Mouse (Mus musculus) liver, embryonic 11.5 days (tissue): Measurements from ENCODE around the gene Olfr1412. TPM values are rescaled to one million over a fixed set of nuclear protein-coding genes. Genes with fewer than 3 reads are reported as not detected.

Experiments
- ATAC-seq: fragments of 200-750 bp; cut with Nextera tagmentation; replicated peaks from 2 replicates; pipeline ENCODE4 v1.8.0; 2017; ENCODE audit warnings: moderate number of reproducible peaks, mild to moderate bottlenecking, moderate TSS enrichment, moderate library complexity; ENCODE audit not compliant: low FRiP score
- DNase-seq: peaks from one replicate; pipeline ENCODE4 v3.0.0-alpha.2; 2017; ENCODE audit warnings: low spot score
- H3K27ac ChIP-seq: fragments of 300-500 bp; sonication (generic); 2 replicates; pipeline ENCODE4 v1.5.1; 2014; ENCODE audit warnings: mild to moderate bottlenecking, low read depth, low read length, control low read depth
- H3K27me3 ChIP-seq: fragments of 300-500 bp; sonication (generic); replicated peaks from 2 replicates; pipeline ENCODE4 v1.6.1; 2014; ENCODE audit warnings: low read length, mixed read lengths; ENCODE audit not compliant: control insufficient read depth, insufficient read depth
- H3K36me3 ChIP-seq: fragments of 300-500 bp; sonication (generic); 2 replicates; pipeline ENCODE4 v1.6.1; 2014; ENCODE audit warnings: mild to moderate bottlenecking, low read length, moderate library complexity, mixed read lengths; ENCODE audit not compliant: control insufficient read depth, insufficient read depth
- H3K4me1 ChIP-seq: fragments of 300-500 bp; sonication (generic); replicated peaks from 2 replicates; pipeline ENCODE4 v1.6.1; 2014; ENCODE audit warnings: low read length, mixed read lengths; ENCODE audit not compliant: control insufficient read depth, insufficient read depth
- H3K4me2 ChIP-seq: fragments of 300-500 bp; sonication (generic); 2 replicates; pipeline ENCODE4 v1.6.1; 2014; ENCODE audit warnings: mild to moderate bottlenecking, control low read depth, moderate library complexity
- H3K4me3 ChIP-seq: fragments of 300-500 bp; sonication (generic); 2 replicates; pipeline ENCODE4 v1.5.1; 2014; ENCODE audit warnings: low read depth, low read length, control low read depth
- H3K9ac ChIP-seq: fragments of 300-500 bp; sonication (generic); 2 replicates; pipeline ENCODE4 v1.6.1; 2014; ENCODE audit warnings: low read depth, low read length, control low read depth
- H3K9me3 ChIP-seq: fragments of 300-500 bp; sonication (generic); 2 replicates; pipeline ENCODE4 v1.6.1; 2016; ENCODE audit warnings: low read length, inconsistent platforms, mixed read lengths; ENCODE audit not compliant: control insufficient read depth
- WGBS: fragments of 180-500 bp; shearing (Covaris S2); extraction: QIAGEN DNeasy Blood & Tissue Kit; methylation state at CpG from one replicate; pipeline ENCODE4 v1.1.7; 2014; 5-methylcytosine and 5-hydroxymethylcytosine counted together
- polyA plus RNA-seq: library from polyadenylated mRNA; unstranded; fragments of >200 nt; fragmentation: Nextera tagmentation; extraction: Ambion mirVana; gene quantifications from 2 replicates; pipeline ENCODE4 v1.2.1, GENCODE M21; 2014

Gene Olfr1412
- polyA plus RNA-seq, 1 experiment from 2014 or later = not detected

- peaks cover 6% of the 10 kb centered on the region; the same call in 1 of the 2 replicates for H3K36me3 ChIP-seq
- 85% methylated on average over 8 of the region's 8 CpGs for WGBS
- H3K4me3 ChIP-seq = no peak overlapping the region
- no peak overlapping the region for H3K9ac ChIP-seq
- no peak for DNase-seq
- H3K27ac ChIP-seq = no peak overlapping the region
- ATAC-seq = no peak
- H3K4me1 ChIP-seq = no peaks in the 10 kb centered on the region
- H3K27me3 ChIP-seq = no peaks in the 10 kb centered on the region
- no peak overlapping the region for H3K4me2 ChIP-seq
- no peaks in the 10 kb centered on the region for H3K9me3 ChIP-seq
Measured at GRCm38 (mm10) chr1:92633726-92634125, 48.1 kb downstream of the Olfr1412 start.

GRCm38 (mm10) chr1:92634569-92634968 lies 49.0 kb downstream of the Olfr1412 start:
- Histone ChIP-seq H3K4me2 (no peak overlapping the region), H3K4me3 (no peak overlapping the region), H3K9me3 (no peaks in the 10 kb centered on the region), H3K9ac (no peak overlapping the region), H3K27me3 (no peaks in the 10 kb centered on the region), H3K4me1 (no peaks in the 10 kb centered on the region), H3K27ac (no peak overlapping the region), H3K36me3 (peaks cover 6% of the 10 kb centered on the region; the same call in 1 of the 2 replicates)
- ATAC-seq = no peak
- no peak for DNase-seq
- 74% methylated on average over 1 of the region's 1 CpGs for WGBS

DNA sequence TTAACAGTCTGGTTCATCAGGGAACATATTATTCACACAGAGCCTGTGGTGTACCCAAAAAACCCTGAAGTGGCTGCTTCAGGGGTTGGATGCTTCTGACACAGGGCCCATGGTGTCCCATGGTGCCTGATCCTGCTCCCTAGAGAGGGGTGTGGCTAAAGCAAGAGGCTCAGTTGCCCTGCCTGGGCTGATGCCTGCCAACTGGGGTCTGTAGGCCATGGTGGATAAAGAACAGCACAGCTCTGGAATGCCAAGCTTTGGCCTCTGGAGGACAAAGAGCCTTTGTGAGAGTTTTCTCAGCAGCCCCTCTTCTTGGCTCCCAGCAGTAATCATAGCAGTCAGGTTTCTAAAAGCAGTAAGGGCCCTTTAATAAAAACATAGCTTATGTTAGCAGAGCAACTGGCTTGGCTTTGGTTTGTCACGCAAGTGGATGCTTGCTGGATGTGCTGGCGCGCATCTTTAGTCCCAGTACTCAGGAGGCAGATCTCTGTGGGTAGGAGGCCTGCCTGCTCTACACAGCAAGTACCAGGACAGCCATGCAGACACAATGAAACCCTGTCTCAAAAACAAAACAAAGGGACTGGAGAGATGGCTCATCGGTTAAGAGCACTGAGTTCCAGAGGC lies 49.5 kb downstream of the Olfr1412 start:
- H3K27me3 ChIP-seq = no peaks in the 10 kb centered on the region
- H3K9ac ChIP-seq = no peak overlapping the region
- no peaks in the 10 kb centered on the region for H3K9me3 ChIP-seq
- no peak overlapping the region for H3K4me2 ChIP-seq
- no peak overlapping the region for H3K4me3 ChIP-seq
- 92% methylated on average over 4 of the region's 4 CpGs for WGBS
- H3K36me3 ChIP-seq = peaks cover 6% of the 10 kb centered on the region; the same call in 1 of the 2 replicates
- DNase-seq (no peak), ATAC-seq (no peak)
- no peaks in the 10 kb centered on the region for H3K4me1 ChIP-seq
- no peak overlapping the region for H3K27ac ChIP-seq

DNA sequence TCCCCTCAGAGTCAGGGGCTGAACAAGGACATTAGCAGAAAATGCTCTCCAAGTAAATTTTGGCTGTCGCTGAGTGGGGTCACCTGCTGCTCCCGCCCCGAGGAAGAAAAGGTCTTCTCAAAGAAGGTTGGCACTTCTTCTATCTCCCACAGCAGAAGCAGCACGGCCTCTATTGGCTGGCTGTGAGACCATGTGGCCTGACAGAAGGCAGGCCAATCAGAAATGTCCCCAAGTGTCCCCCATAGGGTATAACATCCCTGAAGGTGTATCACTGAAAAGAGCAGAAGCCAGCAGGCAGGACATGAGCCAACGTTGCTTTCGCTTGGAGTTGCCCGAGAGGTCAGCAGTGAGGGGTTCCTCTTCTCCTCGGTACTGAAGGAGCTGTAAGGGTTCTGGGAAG lies 50.4 kb downstream of the Olfr1412 start:
- Histone ChIP-seq H3K9me3 (no peaks in the 10 kb centered on the region), H3K4me1 (peaks cover 8% of the 10 kb centered on the region; the same call in 1 of the 2 replicates), H3K36me3 (peaks cover 6% of the 10 kb centered on the region; the same call in 1 of the 2 replicates), H3K4me3 (no peak overlapping the region), H3K27ac (no peak overlapping the region), H3K9ac (no peak overlapping the region), H3K4me2 (no peak overlapping the region), H3K27me3 (no peaks in the 10 kb centered on the region)
- 80% methylated on average over 8 of the region's 8 CpGs for WGBS
- DNase-seq (no peak), ATAC-seq (no peak)

DNA sequence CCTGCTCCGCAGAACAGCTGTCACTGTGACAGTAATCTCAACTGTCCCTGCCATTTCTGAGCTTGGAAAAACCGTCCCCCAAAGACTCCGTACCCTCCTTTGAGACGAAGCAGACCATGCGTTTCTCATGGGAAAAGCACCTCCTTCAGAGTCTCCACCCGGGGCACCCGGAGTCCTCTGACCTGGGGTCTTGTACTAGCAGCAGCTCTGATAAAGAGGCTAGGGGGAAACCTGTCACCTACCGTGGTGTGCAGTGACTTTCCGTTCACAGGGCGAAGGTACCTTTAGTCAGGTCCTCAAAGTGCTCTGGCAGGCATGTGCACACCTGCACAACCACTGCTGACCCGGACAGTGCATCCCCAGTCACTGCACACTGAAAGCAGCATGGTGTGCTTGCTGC lies 51.1 kb downstream of the Olfr1412 start:
- ATAC-seq (no peak), DNase-seq (no peak)
- Histone ChIP-seq H3K4me3 (no peak overlapping the region), H3K27ac (no peak overlapping the region), H3K9me3 (no peaks in the 10 kb centered on the region), H3K27me3 (no peaks in the 10 kb centered on the region), H3K4me1 (peaks cover 10% of the 10 kb centered on the region; the same call in 1 of the 2 replicates), H3K9ac (no peak overlapping the region), H3K36me3 (peaks cover 6% of the 10 kb centered on the region; the same call in 1 of the 2 replicates), H3K4me2 (no peak overlapping the region)
- WGBS = 90% methylated on average over 11 of the region's 11 CpGs

DNA sequence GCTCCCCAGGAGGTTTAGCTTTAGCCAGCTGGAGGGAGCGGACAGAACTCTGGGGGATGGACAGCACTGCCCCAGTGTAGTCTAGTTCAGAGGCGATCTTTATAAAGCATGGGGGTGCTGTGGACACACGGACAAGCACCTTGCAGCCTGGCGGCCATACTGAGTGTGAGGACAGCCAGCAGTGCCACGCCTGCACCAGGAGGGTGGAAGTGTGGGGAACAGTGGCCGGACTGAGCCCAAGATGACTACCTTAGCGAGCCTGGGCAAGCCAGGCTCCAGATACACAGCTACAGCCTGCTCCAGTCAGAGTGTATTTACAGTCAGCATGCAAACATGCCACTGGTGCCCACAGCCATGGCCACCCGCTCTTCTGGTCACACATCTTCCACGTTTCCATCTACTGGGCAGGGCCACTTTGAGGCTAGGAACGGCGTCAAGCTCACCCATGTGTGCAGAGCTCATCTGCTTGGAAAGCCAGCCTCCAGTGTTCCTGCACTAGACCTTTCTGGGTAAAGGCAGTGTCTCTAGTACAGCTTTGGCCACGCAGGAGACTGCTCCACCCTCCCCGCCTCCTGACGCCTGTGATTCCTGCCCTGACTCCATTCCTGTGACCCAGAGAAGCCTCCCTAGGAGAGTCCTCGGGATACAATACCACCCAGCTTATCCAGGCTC lies 52.1 kb downstream of the Olfr1412 start:
- no peaks in the 10 kb centered on the region for H3K9me3 ChIP-seq
- no peak for DNase-seq

DNA sequence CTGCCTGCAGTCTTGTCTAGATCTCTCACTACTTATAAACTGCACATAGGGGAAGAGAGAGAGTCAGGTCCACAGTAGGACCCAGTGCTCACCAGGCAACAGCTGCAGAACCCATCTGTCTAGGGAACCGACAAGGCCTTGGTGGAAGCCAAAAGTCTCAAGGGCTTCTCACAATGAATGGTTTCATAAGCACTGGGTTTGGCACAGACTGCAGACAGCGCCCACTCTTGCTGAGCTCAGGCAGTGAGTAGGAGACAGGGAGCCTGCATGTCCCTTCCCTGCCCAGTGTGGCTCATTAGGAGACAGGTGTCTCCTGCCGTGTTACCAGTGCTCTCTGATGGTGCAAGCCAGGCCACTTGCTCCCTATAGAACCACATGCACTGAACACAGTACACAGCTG lies 52.6 kb downstream of the Olfr1412 start:
- ATAC-seq (no peak), DNase-seq (no peak)
- Histone ChIP-seq H3K27ac (no peak overlapping the region), H3K27me3 (no peaks in the 10 kb centered on the region), H3K9me3 (no peaks in the 10 kb centered on the region), H3K4me3 (no peak overlapping the region), H3K9ac (no peak overlapping the region), H3K4me2 (no peak overlapping the region), H3K36me3 (peaks cover 6% of the 10 kb centered on the region; the same call in 1 of the 2 replicates), H3K4me1 (peaks cover 10% of the 10 kb centered on the region; the same call in 1 of the 2 replicates)
- WGBS = 89% methylated on average over 3 of the region's 3 CpGs

More for the DNA sequence above, 52.1 kb downstream of the Olfr1412 start:
- 91% methylated on average over 15 of the region's 15 CpGs for WGBS
- no peak overlapping the region for H3K27ac ChIP-seq
- peaks cover 6% of the 10 kb centered on the region; the same call in 1 of the 2 replicates for H3K36me3 ChIP-seq
- ATAC-seq = no peak
- no peaks in the 10 kb centered on the region for H3K27me3 ChIP-seq
- H3K9ac ChIP-seq = no peak overlapping the region
- peaks cover 10% of the 10 kb centered on the region; the same call in 1 of the 2 replicates for H3K4me1 ChIP-seq
- no peak overlapping the region for H3K4me2 ChIP-seq
- no peak overlapping the region for H3K4me3 ChIP-seq

GRCm38 (mm10) chr1:92638736-92639135 lies 53.2 kb downstream of the Olfr1412 start:
- Histone ChIP-seq H3K9me3 (no peaks in the 10 kb centered on the region), H3K27ac (no peak overlapping the region), H3K27me3 (no peaks in the 10 kb centered on the region), H3K4me3 (no peak overlapping the region), H3K4me1 (peaks cover 10% of the 10 kb centered on the region; the same call in 1 of the 2 replicates), H3K4me2 (no peak overlapping the region), H3K36me3 (peaks cover 6% of the 10 kb centered on the region; the same call in 1 of the 2 replicates), H3K9ac (no peak overlapping the region)
- DNase-seq (no peak), ATAC-seq (no peak)
- 93% methylated on average over 4 of the region's 4 CpGs for WGBS
